In genomic region chr11:63957207-63957606, GRCm38 (mm10) we compare ENCODE assay signal across 8 mouse cellular contexts. TPM values are rescaled to one million over a fixed set of nuclear protein-coding genes. Genes with fewer than 3 reads are reported as not detected.
DNase-seq lines count a peak whose midpoint lies in the region; ATAC-seq and TF ChIP-seq lines count a peak whose summit lies in the region.

No protein-coding gene starts in this region.

- TF ChIP-seq POLR2A in small intestine, adult 2 months (IDR thresholded peaks at IDR 0.05; ENCODE audit: low read depth, low read length): no peak

- no peak overlapping the region for H3K4me2 ChIP-seq in neural tube, embryonic 15.5 days

- 18% methylated on average over 4 of the region's 4 CpGs for WGBS in large intestine, adult 2 months
- 22% methylated on average over 4 of the region's 4 CpGs for WGBS in small intestine, adult 2 months
- WGBS in neural tube, embryonic 15.5 days: 55% methylated on average over 4 of the region's 4 CpGs

- peak; percentile 37 to 42 for DNase-seq in spleen, postnatal 36 days (ENCODE audit: low spot score in 2 of 2)
- no peak for DNase-seq in spleen, postnatal 4 days (ENCODE audit: low spot score in 2 of 2)
- DNase-seq in brain, adult 2 months (ENCODE audit: low read depth, low spot score): peak; percentile 46
- DNase-seq in large intestine, adult 2 months (ENCODE audit: low read depth, low spot score): peak; percentile 63
- DNase-seq in layer of hippocampus, adult 11-12 months (ENCODE audit: low spot score): no peak

- H3K4me3 ChIP-seq in small intestine, adult 2 months (ENCODE audit: low read depth, low read length): no peak overlapping the region
- H3K4me3 ChIP-seq in neural tube, embryonic 15.5 days (replicated peaks): no peak overlapping the region

- H3K9ac ChIP-seq in neural tube, embryonic 15.5 days (replicated peaks): no peak overlapping the region

- no peaks in the 10 kb centered on the region for H3K36me3 ChIP-seq in small intestine, adult 2 months (ENCODE audit: control insufficient read depth, insufficient read depth, low read length)
- H3K36me3 ChIP-seq in neural tube, embryonic 15.5 days: no peaks in the 10 kb centered on the region

- H3K9me3 ChIP-seq in neural tube, embryonic 15.5 days (replicated peaks): no peaks in the 10 kb centered on the region

- peaks cover 10% of the 10 kb centered on the region for H3K4me1 ChIP-seq in small intestine, adult 2 months (ENCODE audit: control insufficient read depth, insufficient read depth, insufficient read length, low read length)
- H3K4me1 ChIP-seq in neural tube, embryonic 15.5 days: peaks cover 26% of the 10 kb centered on the region

- no peaks in the 10 kb centered on the region for H3K27me3 ChIP-seq in small intestine, adult 2 months (ENCODE audit: control insufficient read depth, insufficient read depth, low read length)
- no peaks in the 10 kb centered on the region for H3K27me3 ChIP-seq in neural tube, embryonic 15.5 days (replicated peaks)

- peak; percentile 39; the same call in 1 of the 2 replicates for TF ChIP-seq CTCF in small intestine, adult 2 months (IDR thresholded peaks at IDR 0.05; ENCODE audit: extremely low read depth, insufficient read length, insufficient replicate concordance, low read depth, low read length)

- no peak for ATAC-seq in neural tube, embryonic 15.5 days (ENCODE audit: low FRiP score)
- ATAC-seq in frontal cortex, adult (ENCODE audit: low TSS enrichment): no peak

- no peak overlapping the region for H3K27ac ChIP-seq in small intestine, adult 2 months (ENCODE audit: insufficient read depth, low read depth, low read length)
- H3K27ac ChIP-seq in neural tube, embryonic 15.5 days (replicated peaks): no peak overlapping the region

RNA-seq across cellular contexts. Expression of gene Hs3st3b1, which starts 35.1 kb away (rescaled TPM):
- polyA plus RNA-seq in large intestine, adult 2 months (2012; rRNA removed): 2.5 and 2.6 TPM in 2 replicates
- 3.7 and 10.3 TPM in 2 replicates for polyA plus RNA-seq in small intestine, adult 2 months (2012; rRNA removed)
- polyA plus RNA-seq in neural tube, embryonic 15.5 days (2015; fragmentation: Nextera tagmentation; extraction: Ambion mirVana): 7.0 and 7.1 TPM in 2 replicates

Comparison
In these comparisons a context has a peak if more than half of its experiments do, and no peak if none do; other contexts are left out.
1. DNase-seq: peak in spleen, postnatal 36 days (2 of 2), brain, adult 2 months (single experiment) and large intestine, adult 2 months (single experiment); none in spleen, postnatal 4 days (0 of 2) and layer of hippocampus, adult 11-12 months (single experiment).